Mouse (Mus musculus): ENCODE results near the gene Btnl6. TPM values are rescaled to one million over a fixed set of nuclear protein-coding genes. Genes with fewer than 3 reads are reported as not detected.
"Not testable (repeated sequence)": the region's sequence is repeated elsewhere in the genome, so short reads cannot be mapped to it uniquely, and the experiment has no call there.

Gene Btnl6
- polyA plus RNA-seq, 1 experiment from 2014 or later = not detected

DNA sequence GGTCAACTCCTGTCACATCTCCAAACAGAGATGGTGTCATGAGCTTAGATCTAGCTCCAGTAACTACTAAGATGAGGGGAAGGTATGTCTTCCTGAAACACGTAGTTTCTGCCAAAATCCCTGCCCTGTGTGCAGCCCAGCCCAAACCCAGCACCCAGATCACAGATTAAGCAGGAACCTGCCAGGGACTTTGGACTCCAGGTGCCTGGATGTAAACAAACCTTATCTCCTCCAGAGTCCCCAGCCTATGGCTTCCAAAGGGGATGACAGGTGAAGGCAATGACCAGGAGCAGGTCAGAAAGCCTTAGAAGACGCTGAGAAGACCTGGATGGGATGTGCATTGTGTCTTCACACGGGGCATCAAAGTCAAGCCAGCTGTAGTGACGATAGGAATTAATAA lies 19.4 kb downstream of the Btnl6 start:
- H3K27ac ChIP-seq (replicated peaks); ATAC-seq (ENCODE audit: insufficient read depth); H3K4me2 ChIP-seq; H3K27me3 ChIP-seq; H3K36me3 ChIP-seq (replicated peaks); H3K9me3 ChIP-seq (replicated peaks); H3K4me3 ChIP-seq (replicated peaks); H3K4me1 ChIP-seq (replicated peaks); H3K9ac ChIP-seq: not testable (repeated sequence)
- WGBS (ENCODE audit: insufficient replicate concordance) = 46% methylated on average over 4 of the region's 4 CpGs

DNA sequence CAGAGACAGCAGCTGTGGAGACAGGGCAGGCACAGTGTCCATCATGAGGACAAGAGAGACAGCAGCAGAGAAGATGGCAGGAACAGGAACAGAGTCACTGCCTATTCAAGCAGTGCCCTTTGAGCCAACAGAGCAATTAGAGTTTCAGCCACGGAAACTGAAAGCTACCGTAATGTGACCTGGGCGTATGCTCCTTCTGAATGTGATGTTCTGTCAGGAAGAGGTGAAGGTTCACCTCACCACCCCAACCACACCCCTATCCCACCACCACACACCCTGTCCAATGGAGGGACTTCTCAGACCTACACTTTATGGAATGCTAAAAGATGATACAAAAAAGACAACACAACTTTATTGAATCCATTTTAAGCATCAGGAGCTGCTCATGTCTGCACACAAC lies 19.8 kb downstream of the Btnl6 start:
- not testable (repeated sequence) for ATAC-seq (ENCODE audit: insufficient read depth); H3K4me2 ChIP-seq; H3K27me3 ChIP-seq; H3K4me1 ChIP-seq (replicated peaks); H3K9me3 ChIP-seq (replicated peaks); H3K4me3 ChIP-seq (replicated peaks); H3K27ac ChIP-seq (replicated peaks); H3K36me3 ChIP-seq (replicated peaks); H3K9ac ChIP-seq
- 48% methylated on average over 3 of the region's 3 CpGs for WGBS (ENCODE audit: insufficient replicate concordance)

DNA sequence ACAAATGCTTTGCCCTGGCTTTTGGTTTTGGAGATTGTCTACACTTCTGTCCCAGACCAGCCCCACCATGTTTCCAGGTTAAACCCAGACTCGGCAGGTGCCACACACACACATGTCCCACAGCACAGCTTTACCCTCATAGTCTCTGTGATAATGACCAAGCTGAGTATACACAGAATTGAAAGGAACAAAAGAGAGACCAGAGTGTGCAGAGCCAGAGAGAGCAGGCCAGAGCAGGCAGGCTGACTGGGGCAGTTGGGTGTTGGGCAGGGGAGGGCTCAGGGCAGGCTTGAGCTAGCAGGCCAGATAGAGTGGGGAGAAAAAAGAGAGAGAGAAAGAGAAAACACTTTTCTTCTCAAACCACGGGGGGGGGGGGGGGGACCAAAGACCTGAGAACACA lies 20.6 kb downstream of the Btnl6 start:
- Histone ChIP-seq H3K36me3 (replicated peaks) (no peaks in the 10 kb centered on the region), H3K4me3 (replicated peaks) (no peak overlapping the region), H3K9me3 (replicated peaks) (no peaks in the 10 kb centered on the region), H3K4me1 (replicated peaks) (no peaks in the 10 kb centered on the region), H3K27ac (replicated peaks) (no peak overlapping the region), H3K27me3 (0 out of 2 replicates have a peak, but pooled peaks cover 2% of the 10 kb centered on the region), H3K9ac (no peak overlapping the region), H3K4me2 (no peak overlapping the region)
- no peak for ATAC-seq (ENCODE audit: insufficient read depth)
- 28% methylated on average over 2 of the region's 2 CpGs for WGBS (ENCODE audit: insufficient replicate concordance)

DNA sequence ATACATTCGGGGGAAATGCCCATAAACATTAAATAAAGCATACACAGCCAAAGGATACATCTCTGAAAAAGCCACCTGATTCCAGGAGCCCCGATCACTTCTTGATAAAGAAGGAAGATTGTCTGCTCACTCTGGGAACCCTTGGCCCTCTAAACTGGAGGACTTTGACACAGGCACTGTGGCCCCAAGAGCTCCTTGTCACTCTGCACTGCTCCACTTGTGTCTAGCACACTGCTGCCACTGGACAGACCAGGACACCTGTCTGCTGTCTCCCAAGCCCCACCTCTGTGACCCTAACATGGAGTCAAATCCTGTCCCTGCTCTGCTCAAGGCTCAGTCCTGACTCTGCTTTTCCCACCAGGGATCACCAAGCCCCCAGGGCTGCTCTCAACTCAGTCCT lies 22.0 kb downstream of the Btnl6 start:
- 46% methylated on average over 2 of the region's 2 CpGs for WGBS (ENCODE audit: insufficient replicate concordance)
- H3K4me3 ChIP-seq (replicated peaks); H3K4me2 ChIP-seq; H3K9me3 ChIP-seq (replicated peaks); H3K36me3 ChIP-seq (replicated peaks); H3K4me1 ChIP-seq (replicated peaks); H3K27me3 ChIP-seq; H3K9ac ChIP-seq; H3K27ac ChIP-seq (replicated peaks); ATAC-seq (ENCODE audit: insufficient read depth): not testable (repeated sequence)

DNA sequence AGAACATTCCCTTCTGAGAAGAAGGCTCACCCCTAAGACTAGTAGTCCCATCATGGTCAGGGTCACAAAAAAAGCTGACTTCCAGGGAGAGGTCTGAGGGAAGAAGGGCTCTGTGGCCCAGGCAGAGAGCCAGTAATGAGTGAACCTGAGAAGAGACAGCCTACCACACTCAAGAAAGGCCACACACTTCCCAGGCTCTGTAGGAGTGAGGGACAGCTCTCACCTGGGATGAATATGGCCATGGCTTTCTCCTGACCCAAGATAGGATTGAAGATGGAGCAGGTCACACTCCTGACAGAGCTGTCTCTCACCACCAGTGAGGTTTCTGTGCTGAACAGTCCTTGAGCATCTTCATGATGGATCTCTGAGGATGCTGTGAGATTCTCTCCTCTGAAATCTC lies 24.4 kb downstream of the Btnl6 start:
- no peaks in the 10 kb centered on the region for H3K36me3 ChIP-seq (replicated peaks)
- no peak overlapping the region for H3K4me3 ChIP-seq (replicated peaks)
- H3K27me3 ChIP-seq = 0 out of 2 replicates have a peak, but pooled peaks cover 6% of the 10 kb centered on the region
- no peak overlapping the region for H3K27ac ChIP-seq (replicated peaks)
- H3K9me3 ChIP-seq (replicated peaks) = no peaks in the 10 kb centered on the region
- H3K9ac ChIP-seq = no peak overlapping the region
- H3K4me2 ChIP-seq = no peak overlapping the region
- H3K4me1 ChIP-seq (replicated peaks) = no peaks in the 10 kb centered on the region
- no peak for ATAC-seq (ENCODE audit: insufficient read depth)

DNA sequence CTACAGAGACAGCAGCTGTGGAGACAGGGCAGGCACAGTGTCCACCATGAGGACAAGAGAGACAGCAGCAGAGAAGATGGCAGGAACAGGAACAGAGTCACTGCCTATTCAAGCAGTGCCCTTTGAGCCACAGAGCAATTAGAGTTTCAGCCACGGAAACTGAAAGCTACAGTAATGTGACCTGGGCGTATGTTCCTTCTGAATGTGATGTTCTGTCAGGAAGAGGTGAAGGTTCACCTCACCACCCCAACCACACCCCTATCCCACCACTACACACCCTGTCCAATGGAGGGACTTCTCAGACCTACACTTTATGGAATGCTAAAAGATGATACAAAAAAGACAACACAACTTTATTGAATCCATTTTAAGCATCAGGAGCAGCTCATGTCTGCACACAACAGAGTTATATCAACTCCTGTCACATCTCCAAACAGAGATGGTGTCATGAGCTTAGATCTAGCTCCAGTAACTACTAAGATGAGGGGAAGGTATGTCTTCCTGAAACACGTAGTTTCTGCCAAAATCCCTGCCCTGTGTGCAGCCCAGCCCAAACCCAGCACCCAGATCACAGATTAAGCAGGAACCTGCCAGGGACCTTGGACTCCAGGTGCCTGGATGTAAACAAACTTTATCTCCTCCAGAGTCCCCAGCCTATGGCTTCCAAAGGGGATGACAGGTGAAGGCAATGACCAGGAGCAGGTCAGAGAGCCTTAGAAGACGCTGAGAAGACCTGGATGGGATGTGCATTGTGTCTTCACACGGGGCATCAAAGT lies 39.7 kb downstream of the Btnl6 start, which contains the start of gene Btnl4:
TSS of gene Btnl4 (minus strand) at position 81 of the 776 bp plus-strand sequence.
- H3K27ac ChIP-seq (replicated peaks); H3K9me3 ChIP-seq (replicated peaks); H3K36me3 ChIP-seq (replicated peaks); H3K4me3 ChIP-seq (replicated peaks); H3K9ac ChIP-seq; H3K4me2 ChIP-seq; ATAC-seq (ENCODE audit: insufficient read depth); H3K4me1 ChIP-seq (replicated peaks): not testable (repeated sequence)
- peaks cover 16% of the 10 kb centered on the region for H3K27me3 ChIP-seq
- WGBS (ENCODE audit: insufficient replicate concordance) = 42% methylated on average over 5 of the region's 5 CpGs

DNA sequence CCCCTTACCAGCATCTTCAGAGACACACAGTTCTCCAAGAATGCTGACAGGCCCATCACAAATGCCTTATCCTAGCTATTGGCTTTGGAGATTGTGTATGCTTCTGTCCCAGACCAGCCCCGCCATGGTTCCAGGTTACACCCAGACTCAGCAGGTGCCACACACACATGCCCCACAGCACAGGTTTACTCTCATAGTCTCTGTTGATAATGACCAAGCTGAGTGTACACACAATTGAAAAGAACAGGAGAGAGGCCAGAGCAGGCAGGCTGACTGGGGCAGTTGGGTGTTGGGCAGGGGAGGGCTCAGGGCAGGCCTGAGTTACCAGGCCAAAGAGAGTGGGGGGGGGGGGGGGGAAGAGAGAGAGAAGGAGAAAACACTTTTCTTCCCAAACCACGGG lies 40.7 kb downstream of the Btnl6 start:
- Histone ChIP-seq H3K27ac (replicated peaks) (no peak overlapping the region), H3K4me3 (replicated peaks) (no peak overlapping the region), H3K9ac (no peak overlapping the region), H3K4me2 (no peak overlapping the region), H3K9me3 (replicated peaks) (no peaks in the 10 kb centered on the region), H3K36me3 (replicated peaks) (no peaks in the 10 kb centered on the region), H3K4me1 (replicated peaks) (no peaks in the 10 kb centered on the region), H3K27me3 (peaks cover 26% of the 10 kb centered on the region)
- WGBS (ENCODE audit: insufficient replicate concordance) = 45% methylated on average over 1 of the region's 2 CpGs
- no peak for ATAC-seq (ENCODE audit: insufficient read depth)

DNA sequence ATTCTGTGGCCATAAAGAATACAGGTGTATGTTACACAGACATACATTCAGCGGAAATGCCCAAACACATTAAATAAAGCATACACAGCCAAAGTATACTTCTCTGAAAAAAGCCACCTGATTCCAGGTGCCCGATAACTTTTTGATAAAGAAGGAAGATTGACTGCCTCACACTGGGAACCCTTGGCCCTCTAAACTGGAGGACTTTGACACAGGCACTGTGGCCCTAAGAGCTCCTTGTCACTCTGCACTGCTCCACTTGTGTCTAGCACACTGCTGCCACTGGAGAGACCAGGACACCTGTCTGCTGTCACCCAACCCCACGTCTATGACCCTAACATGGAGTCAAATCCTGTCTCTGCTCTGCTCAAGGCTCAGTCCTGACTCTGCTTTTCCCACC lies 42.1 kb downstream of the Btnl6 start:
- WGBS (ENCODE audit: insufficient replicate concordance) = 55% methylated on average over 3 of the region's 3 CpGs
- no peak overlapping the region for H3K27ac ChIP-seq (replicated peaks)
- H3K27me3 ChIP-seq = peaks cover 26% of the 10 kb centered on the region
- H3K4me2 ChIP-seq = no peak overlapping the region
- no peaks in the 10 kb centered on the region for H3K9me3 ChIP-seq (replicated peaks)
- ATAC-seq (ENCODE audit: insufficient read depth) = no peak
- no peak overlapping the region for H3K4me3 ChIP-seq (replicated peaks)
- H3K4me1 ChIP-seq (replicated peaks) = no peaks in the 10 kb centered on the region
- no peaks in the 10 kb centered on the region for H3K36me3 ChIP-seq (replicated peaks)
- H3K9ac ChIP-seq = no peak overlapping the region

DNA sequence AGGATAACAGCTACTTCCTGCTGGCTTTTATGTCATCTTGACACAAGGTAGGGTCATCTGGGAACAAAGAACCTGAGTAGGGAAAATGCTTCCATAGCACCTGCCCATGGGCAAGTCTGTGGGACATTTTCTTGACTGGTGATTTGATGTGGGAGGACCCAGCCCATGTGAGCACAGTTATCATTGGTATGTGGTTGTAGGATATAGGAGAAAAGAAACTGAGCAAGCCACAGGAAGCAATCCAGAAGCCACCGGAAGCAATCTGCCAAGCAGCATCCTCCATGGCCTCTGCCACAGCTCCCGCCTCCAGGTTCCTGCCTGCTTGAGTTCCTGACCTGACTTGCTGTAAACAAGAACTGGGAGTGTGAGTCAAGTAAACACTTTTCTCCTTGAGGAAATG lies 46.7 kb downstream of the Btnl6 start:
- no peak overlapping the region for H3K27ac ChIP-seq (replicated peaks)
- no peak overlapping the region for H3K4me3 ChIP-seq (replicated peaks)
- no peaks in the 10 kb centered on the region for H3K36me3 ChIP-seq (replicated peaks)
- H3K4me1 ChIP-seq (replicated peaks) = no peaks in the 10 kb centered on the region
- no peak for ATAC-seq (ENCODE audit: insufficient read depth)
- no peak overlapping the region for H3K4me2 ChIP-seq
- H3K27me3 ChIP-seq = peaks cover 36% of the 10 kb centered on the region
- no peaks in the 10 kb centered on the region for H3K9me3 ChIP-seq (replicated peaks)
- WGBS (ENCODE audit: insufficient replicate concordance) = 25% methylated on average over 2 of the region's 2 CpGs
- H3K9ac ChIP-seq = no peak overlapping the region

DNA sequence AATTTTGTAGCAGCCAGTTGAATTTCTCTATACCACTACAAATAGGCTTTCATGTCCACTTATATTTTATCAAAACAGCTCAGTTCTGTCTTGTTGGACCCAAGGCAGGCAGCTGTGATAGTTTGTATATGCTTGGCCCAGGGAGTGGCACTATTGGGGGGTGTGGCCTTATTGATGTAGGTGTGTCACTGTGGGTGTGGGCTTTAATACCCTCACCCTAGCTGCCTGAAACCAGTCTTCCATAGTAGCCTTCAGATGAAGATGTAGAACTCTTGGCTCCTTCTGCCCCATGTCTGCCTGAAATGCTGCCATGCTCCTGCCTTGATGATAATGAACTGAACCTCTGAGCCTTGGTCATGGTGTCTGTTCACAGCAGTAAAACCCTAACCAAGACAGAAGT lies 51.2 kb downstream of the Btnl6 start:
- peaks cover 11% of the 10 kb centered on the region for H3K27me3 ChIP-seq
- H3K36me3 ChIP-seq (replicated peaks); H3K4me1 ChIP-seq (replicated peaks); H3K4me2 ChIP-seq; H3K9ac ChIP-seq; H3K4me3 ChIP-seq (replicated peaks); H3K9me3 ChIP-seq (replicated peaks); ATAC-seq (ENCODE audit: insufficient read depth); H3K27ac ChIP-seq (replicated peaks): not testable (repeated sequence)

DNA sequence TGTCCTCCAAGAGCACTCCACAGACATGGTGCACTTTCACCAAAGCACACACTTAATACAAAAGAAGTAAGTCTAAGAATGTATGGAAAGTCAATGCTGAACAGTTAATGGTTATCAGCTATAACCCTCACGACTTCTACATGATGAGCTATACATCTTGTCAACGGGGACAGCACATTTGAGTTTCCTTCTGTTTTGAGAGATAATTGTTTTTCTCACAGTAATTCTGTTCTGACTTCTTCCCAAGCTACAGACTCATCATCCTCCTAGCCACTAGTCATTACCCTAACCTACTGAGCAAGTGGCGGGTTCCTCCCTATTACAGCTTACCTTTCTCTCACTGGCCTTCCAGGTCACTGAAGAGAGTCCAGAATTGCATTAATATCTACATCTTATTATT lies 57.9 kb downstream of the Btnl6 start:
- no peak for ATAC-seq (ENCODE audit: insufficient read depth)

More for the DNA sequence above, 57.9 kb downstream of the Btnl6 start:
- no peaks in the 10 kb centered on the region for H3K36me3 ChIP-seq (replicated peaks)
- no peak overlapping the region for H3K27ac ChIP-seq (replicated peaks)
- H3K4me1 ChIP-seq (replicated peaks) = peaks cover 13% of the 10 kb centered on the region; the same call in 1 of the 2 replicates
- no peak overlapping the region for H3K4me2 ChIP-seq
- 22% methylated on average over 3 of the region's 3 CpGs for WGBS (ENCODE audit: insufficient replicate concordance)
- H3K27me3 ChIP-seq = no peaks in the 10 kb centered on the region
- no peak overlapping the region for H3K9ac ChIP-seq
- H3K9me3 ChIP-seq (replicated peaks) = no peaks in the 10 kb centered on the region
- H3K4me3 ChIP-seq (replicated peaks) = no peak overlapping the region
